Mouse (Mus musculus) brain, embryonic 14.5 days (tissue): ENCODE results near the gene Tet1. TPM values are rescaled to one million over a fixed set of nuclear protein-coding genes. Genes with fewer than 3 reads are reported as not detected.

ENCODE experiments used
- DNase-seq: peaks from one replicate; pipeline ENCODE4 v3.0.0-alpha.2; 2011; ENCODE audit warnings: low read depth
- CTCF ChIP-seq: fragments of 200-500 bp; IDR thresholded peaks from 2 replicates; pipeline ENCODE4 v1.5.1; 2012; ENCODE audit warnings: inconsistent platforms, mild to moderate bottlenecking, moderate library complexity, borderline replicate concordance; ENCODE audit not compliant: insufficient read depth, insufficient read length; ENCODE audit errors: extremely low read depth
- POLR2A ChIP-seq: fragments of 200-500 bp; IDR thresholded peaks from 2 replicates; pipeline ENCODE4 v1.6.1; 2012; ENCODE audit warnings: mild to moderate bottlenecking, inconsistent platforms, borderline replicate concordance; ENCODE audit not compliant: poor library complexity, insufficient read depth, insufficient read length, severe bottlenecking; ENCODE audit errors: extremely low read depth
- polyA plus RNA-seq: library from polyadenylated mRNA; depleted of rRNA; stranded (reverse); fragments of >200 nt; gene quantifications from 2 replicates; pipeline ENCODE4 v1.2.3, GENCODE M21; 2012

Gene Tet1
- polyA plus RNA-seq, 1 experiment, result 10.1 TPM

GRCm38 (mm10) chr10:62901826-62902225, 7.0 kb downstream of the Tet1 start:
- no peak for TF ChIP-seq POLR2A
- no peak for TF ChIP-seq CTCF
- no peak for DNase-seq

- TF ChIP-seq CTCF, result no peak
- TF ChIP-seq POLR2A, result no peak
- DNase-seq, result no peak
Observed at GRCm38 (mm10) chr10:62900144-62900543, 8.7 kb downstream of the Tet1 start.

GRCm38 (mm10) chr10:62898061-62898460, 10.7 kb downstream of the Tet1 start:
- DNase-seq, result no peak
- TF ChIP-seq POLR2A (no peak), CTCF (no peak)

- TF ChIP-seq CTCF (no peak), POLR2A (no peak)
- no peak for DNase-seq
Observed at GRCm38 (mm10) chr10:62897437-62897836, 11.4 kb downstream of the Tet1 start.

GRCm38 (mm10) chr10:62896774-62897173, 12.0 kb downstream of the Tet1 start:
- DNase-seq, result no peak
- TF ChIP-seq CTCF (no peak), POLR2A (no peak)

- DNase-seq, result no peak
- TF ChIP-seq CTCF, result no peak
- TF ChIP-seq POLR2A, result no peak
Observed at GRCm38 (mm10) chr10:62896035-62896434, 12.8 kb downstream of the Tet1 start.

GRCm38 (mm10) chr10:62895386-62895785, 13.4 kb downstream of the Tet1 start:
- TF ChIP-seq POLR2A (no peak), CTCF (no peak)
- DNase-seq, result no peak

- TF ChIP-seq CTCF, result no peak
- no peak for DNase-seq
Observed at GRCm38 (mm10) chr10:62894447-62894846, 14.3 kb downstream of the Tet1 start.

- no peak for TF ChIP-seq POLR2A
- TF ChIP-seq CTCF, result no peak
- DNase-seq, result no peak
Observed at GRCm38 (mm10) chr10:62893356-62893884, 15.4 kb downstream of the Tet1 start.

GRCm38 (mm10) chr10:62892549-62893232, 16.1 kb downstream of the Tet1 start:
- no peak for DNase-seq
- TF ChIP-seq CTCF (no peak), POLR2A (no peak)

GRCm38 (mm10) chr10:62891025-62891424, 17.8 kb downstream of the Tet1 start:
- no peak for TF ChIP-seq POLR2A
- TF ChIP-seq CTCF, result no peak
- DNase-seq, result no peak

- peak; percentile 75 for DNase-seq
Observed at GRCm38 (mm10) chr10:62886799-62887591, 21.8 kb downstream of the Tet1 start.

GRCm38 (mm10) chr10:62885969-62886798, 22.6 kb downstream of the Tet1 start:
- DNase-seq, result peak; percentile 68
- no peak for TF ChIP-seq CTCF
- TF ChIP-seq POLR2A, result no peak

More at GRCm38 (mm10) chr10:62886799-62887591, 21.8 kb downstream of the Tet1 start:
- no peak for TF ChIP-seq CTCF
- 0 out of 2 replicates have a peak, but pooled peaks have one; percentile 4 for TF ChIP-seq POLR2A

GRCm38 (mm10) chr10:62885460-62885859, 23.3 kb downstream of the Tet1 start:
- no peak for DNase-seq
- no peak for TF ChIP-seq CTCF
- TF ChIP-seq POLR2A, result no peak
